Mouse (Mus musculus) natural killer cell, adult 2 months (primary cell): ENCODE measurements around the gene Pnp.
"Not testable (repeated sequence)": the region's sequence is repeated elsewhere in the genome, so short reads cannot be mapped to it uniquely, and the experiment has no call there.

Source experiments
- DNase-seq, 2 experiments: peaks; one replicate each; pipeline ENCODE4 v3.0.0; 2022; ENCODE audit warnings: low spot score in 2 of 2

Gene Pnp

GRCm38 (mm10) chr14:50930754-50931492 is at the start of gene Pnp, which contains the start of gene Pip4p1:
Gene Pnp (plus strand): TSS chr14:50931082.
Gene Pip4p1 (minus strand): TSS chr14:50930856.
- DNase-seq: peak; percentile 100

GRCm38 (mm10) chr14:50891621-50892020 is 39.3 kb upstream of the Pnp start:
- no peak for DNase-seq

GRCm38 (mm10) chr14:50892091-50892490 is 38.8 kb upstream of the Pnp start:
- DNase-seq: no peak

- DNase-seq: no peak
Observed at GRCm38 (mm10) chr14:50892541-50893459, 38.1 kb upstream of the Pnp start.

- DNase-seq: no peak
Observed at GRCm38 (mm10) chr14:50895407-50895806, 35.5 kb upstream of the Pnp start.

DNA sequence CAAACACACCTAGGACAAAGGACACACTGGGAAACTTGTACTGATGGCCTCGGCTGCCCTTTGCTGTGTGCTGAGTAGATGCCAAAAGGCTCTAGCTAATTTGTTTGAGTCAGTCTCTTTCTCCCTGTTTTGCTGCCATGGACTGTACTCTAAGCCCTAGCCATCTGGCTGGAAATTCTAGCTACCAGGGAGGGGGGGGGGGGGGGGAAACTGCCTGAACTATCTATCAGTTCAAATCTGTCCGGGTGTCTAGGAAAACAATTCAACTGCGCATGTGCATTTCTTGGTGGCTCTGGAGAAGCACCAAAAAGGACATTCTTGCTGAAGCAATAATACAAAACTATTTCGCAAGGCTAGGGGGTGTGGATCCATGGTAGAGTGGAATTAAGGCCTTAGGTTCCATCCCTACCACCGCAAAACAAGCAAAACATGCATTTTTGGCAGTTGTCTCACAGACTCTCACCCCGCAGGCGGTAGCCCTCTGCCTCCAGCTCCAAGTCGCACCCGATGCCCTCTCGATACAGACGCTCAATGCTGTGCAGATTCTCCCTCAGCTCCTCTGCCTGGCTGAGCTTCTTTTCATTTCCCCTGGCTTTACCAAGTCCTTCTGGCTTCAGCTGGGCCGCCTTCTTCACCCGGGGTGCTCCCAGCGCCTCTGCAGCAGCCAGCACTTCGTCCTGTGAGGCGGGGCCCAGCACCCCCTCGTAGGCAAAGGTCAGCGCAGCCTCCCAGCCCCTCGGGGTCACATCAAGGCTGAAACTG is 34.7 kb upstream of the Pnp start:
- DNase-seq: no peak

- DNase-seq: no peak
Observed at GRCm38 (mm10) chr14:50896747-50897373, 34.0 kb upstream of the Pnp start.

GRCm38 (mm10) chr14:50897374-50897765 is 33.5 kb upstream of the Pnp start, which contains the start of gene Klhl33:
Gene Klhl33 (minus strand): TSS chr14:50897507.
- DNase-seq: no peak

GRCm38 (mm10) chr14:50897992-50898391 is 32.9 kb upstream of the Pnp start:
- not testable (repeated sequence) for DNase-seq

DNA sequence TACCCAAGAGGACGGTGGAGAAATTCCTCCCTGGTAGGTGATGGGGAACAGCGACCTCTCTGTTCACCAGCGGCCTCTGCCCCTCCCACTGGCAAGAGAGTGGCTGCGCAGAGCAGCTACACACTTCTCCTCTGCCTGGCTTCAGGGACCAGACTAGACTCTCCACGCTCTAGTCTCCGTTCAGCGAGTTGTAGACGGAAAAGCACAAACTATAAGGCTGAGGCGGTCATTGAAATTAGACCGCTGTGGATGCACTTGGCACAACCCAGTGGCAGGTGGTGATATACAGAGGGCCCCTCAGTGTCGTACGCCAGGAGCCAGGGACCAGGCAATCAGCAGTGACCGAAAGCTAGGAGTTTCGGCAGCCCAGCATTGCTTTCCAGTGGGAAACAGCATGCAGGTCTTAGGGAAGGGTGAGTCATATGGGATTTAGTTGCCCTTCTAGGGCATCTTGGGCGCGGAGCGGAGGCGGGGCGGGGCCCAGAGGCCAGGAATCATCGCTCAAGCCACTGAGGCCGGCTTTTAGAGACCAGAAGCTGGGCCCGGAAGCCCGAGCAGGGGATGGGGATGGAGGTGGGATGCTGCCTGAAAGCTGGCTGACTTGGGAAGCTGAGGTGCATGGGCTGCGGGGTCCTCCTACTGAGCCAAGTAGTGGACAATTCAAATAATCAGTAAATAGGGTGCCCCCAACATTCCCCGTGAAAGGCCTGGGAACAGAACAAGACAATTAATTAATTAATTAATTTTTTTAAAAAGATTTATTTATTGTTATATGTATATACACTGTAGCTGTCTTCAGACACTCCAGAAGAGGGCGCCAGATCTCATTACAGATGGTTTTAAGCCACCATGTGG is 26.7 kb upstream of the Pnp start:
- no peak for DNase-seq

GRCm38 (mm10) chr14:50904828-50905129 is 26.1 kb upstream of the Pnp start:
- no peak for DNase-seq

DNA sequence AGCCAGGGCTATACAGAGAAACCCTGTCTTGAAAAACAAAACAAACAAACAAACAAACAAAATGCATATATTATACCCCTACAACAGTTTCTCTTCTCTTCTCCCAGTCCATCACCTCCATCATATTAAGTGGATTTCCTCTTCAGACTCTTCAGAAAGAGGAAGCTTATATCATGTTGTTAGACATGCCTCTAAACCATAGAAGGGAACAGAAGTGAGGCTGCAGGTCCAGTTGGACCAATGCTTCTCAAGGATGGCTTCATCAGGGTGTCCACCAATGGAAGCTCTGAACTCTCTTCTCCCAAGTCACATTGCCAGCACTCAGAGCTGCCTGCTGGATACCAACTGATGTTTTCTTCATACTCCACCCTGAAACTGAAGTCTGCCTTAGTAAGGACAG is 25.6 kb upstream of the Pnp start:
- not testable (repeated sequence) for DNase-seq

GRCm38 (mm10) chr14:50908126-50908525 is 22.8 kb upstream of the Pnp start:
- DNase-seq: no peak

DNA sequence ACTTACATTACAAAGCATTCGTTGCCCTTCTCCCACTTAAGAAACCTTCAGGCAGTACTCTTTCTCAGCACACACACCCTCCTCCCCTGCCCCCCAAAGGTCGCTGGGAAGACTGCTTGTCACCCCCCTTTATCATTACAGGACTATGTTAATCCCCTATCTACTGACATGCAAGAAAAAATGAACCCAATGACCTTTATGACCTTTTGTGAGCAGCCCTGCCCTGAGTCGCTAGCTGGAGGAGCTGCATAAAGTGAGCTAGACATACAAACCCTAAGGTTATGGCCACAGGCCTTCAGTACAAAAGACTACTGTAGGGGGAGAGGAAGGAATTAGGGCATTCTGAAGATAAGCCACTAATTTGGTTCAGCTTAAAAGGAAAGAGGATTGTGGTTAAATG is 19.5 kb upstream of the Pnp start:
- no peak for DNase-seq

- DNase-seq: not testable (repeated sequence)
Observed at GRCm38 (mm10) chr14:50923437-50923836, 7.4 kb upstream of the Pnp start.

DNA sequence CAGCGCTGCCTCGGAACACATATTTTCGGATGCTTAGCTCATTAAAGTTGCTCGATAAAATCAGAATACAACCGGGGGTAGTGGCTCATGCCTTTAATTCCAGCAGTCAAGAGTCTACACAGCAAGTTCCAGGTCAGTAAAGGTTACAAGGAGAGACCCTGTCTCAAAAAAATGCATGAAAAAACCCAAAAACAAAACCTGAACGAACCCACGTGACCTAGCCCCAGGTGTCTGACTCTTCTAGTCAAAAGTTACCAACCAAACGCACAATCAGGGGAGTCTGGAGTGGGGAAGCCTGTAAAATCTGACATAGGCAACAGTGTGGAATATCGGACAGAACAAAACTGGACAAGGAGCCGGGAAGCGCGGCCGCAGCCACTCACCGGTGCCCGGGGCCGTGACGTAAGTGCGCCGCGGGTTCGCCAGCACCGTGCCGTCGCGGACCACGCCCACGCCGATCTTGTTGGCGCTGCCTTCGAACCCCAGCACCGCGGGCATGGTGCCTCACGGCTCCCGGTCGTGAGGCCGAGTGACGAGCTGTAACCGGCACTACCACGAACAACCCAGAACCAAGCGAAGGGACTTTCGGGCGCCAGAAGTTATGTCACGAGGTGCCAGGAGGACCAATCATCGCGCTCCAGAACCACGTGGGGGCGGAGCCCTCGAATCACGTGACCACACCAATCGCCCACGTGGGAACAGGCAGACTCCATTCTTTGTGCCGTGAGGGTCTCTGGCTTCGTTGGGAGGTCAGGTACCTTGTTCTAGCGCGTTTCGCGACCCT is 6.4 kb upstream of the Pnp start, which contains the start of the genes Osgep and Apex1:
TSS of gene Osgep (minus strand) at position 613 of the 784 bp plus-strand sequence.
TSS of gene Apex1 (plus strand) at position 688 of the 784 bp plus-strand sequence.
- peak; percentile 98 to 99 for DNase-seq

DNA sequence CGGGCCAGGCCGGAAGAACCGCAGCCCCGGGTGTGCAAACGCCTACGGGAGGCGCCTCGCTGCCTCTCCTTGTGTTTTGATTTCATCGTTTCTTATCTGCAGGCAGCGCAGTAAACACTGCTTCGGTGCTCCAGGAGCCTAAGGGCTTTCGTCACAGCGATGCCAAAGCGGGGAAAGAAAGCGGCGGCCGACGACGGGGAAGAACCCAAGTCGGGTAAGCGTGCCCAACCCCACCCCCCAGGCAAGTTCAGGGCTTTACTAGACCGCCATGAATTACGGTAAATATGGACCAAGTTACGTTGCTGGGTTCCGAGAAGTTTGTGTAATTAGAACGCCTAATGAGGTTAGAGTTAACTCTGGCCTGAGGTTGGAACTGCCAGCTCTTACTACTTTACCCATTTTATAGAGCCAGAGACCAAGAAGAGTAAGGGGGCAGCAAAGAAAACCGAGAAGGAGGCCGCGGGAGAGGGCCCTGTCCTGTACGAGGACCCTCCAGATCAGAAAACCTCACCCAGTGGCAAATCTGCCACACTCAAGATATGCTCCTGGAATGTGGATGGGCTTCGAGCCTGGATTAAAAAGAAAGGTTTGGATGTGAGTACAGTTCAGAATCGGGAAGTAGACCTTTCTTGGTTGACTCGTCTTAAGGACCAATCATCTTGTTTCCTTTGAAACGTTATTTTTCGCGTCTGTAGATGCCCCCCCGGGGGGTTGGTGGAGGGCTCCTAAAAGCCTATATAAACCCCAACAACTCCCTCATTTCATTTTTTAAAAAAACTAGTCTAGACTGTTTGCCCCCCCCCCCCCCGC is 5.6 kb upstream of the Pnp start:
- DNase-seq: peak in 1 of 2 experiments; percentile 7

DNA sequence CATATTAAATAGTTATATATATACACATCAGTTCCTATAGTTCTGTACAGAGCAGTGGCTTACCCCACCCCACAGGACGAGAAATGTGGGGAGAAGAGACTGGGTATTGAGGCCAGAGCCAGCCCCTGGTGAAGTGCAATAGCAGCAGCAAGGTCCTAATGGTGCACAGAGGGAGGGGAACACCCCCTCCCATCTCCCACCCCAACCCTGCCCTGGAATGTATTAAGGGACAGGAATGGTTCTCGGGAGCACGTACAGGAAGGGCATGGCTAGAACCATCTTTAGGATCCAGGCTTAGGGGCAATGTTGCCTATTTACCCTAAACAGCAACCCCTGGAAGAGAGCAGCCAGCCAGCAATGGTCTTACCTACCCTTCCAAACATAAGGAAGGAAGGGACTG is 3.5 kb upstream of the Pnp start:
- DNase-seq: no peak

GRCm38 (mm10) chr14:50929951-50930350 is 931 bp upstream of the Pnp start:
- DNase-seq: peak in 1 of 2 experiments; percentile 60
